Mouse (Mus musculus) thymus, adult 2 months (tissue): Measurements from ENCODE around the gene Susd1. TPM values are rescaled to one million over a fixed set of nuclear protein-coding genes. Genes with fewer than 3 reads are reported as not detected.

Experiments used
- DNase-seq: peaks from one replicate; pipeline ENCODE4 v3.0.0; 2021
- H3K27ac ChIP-seq: fragments of 200-500 bp; 2 replicates; pipeline ENCODE4 v1.5.1; 2012; ENCODE audit warnings: low read length, control low read depth; ENCODE audit not compliant: control insufficient read depth, insufficient read depth
- H3K27me3 ChIP-seq: fragments of 200-500 bp; 2 replicates; pipeline ENCODE4 v1.6.1; 2012; ENCODE audit warnings: mild to moderate bottlenecking, low read length, moderate library complexity, mixed read lengths; ENCODE audit not compliant: control insufficient read depth, insufficient read depth
- H3K36me3 ChIP-seq: fragments of 200-500 bp; 2 replicates; pipeline ENCODE4 v1.6.1; 2012; ENCODE audit warnings: mild to moderate bottlenecking, low read length, moderate library complexity; ENCODE audit not compliant: control insufficient read depth, insufficient read depth
- H3K4me1 ChIP-seq: fragments of 200-500 bp; replicated peaks from 2 replicates; pipeline ENCODE4 v1.6.1; 2012; ENCODE audit warnings: low read length; ENCODE audit not compliant: control insufficient read depth, insufficient read depth
- H3K4me3 ChIP-seq: fragments of 200-500 bp; 2 replicates; pipeline ENCODE4 v1.5.1; 2012; ENCODE audit warnings: mild to moderate bottlenecking, low read length, control low read depth, moderate library complexity; ENCODE audit not compliant: control insufficient read depth, insufficient read depth
- CTCF ChIP-seq: fragments of 200-500 bp; IDR thresholded peaks from 2 replicates; pipeline ENCODE4 v1.5.1; 2012; ENCODE audit warnings: mild to moderate bottlenecking, control low read depth, low read length, moderate library complexity, borderline replicate concordance; ENCODE audit not compliant: control insufficient read depth, poor library complexity, insufficient read depth; ENCODE audit errors: extremely low read depth
- POLR2A ChIP-seq: fragments of 200-500 bp; IDR thresholded peaks from 2 replicates; pipeline ENCODE4 v1.6.1; 2012; ENCODE audit warnings: mild to moderate bottlenecking, low read length, control low read depth, moderate library complexity; ENCODE audit not compliant: control insufficient read depth, poor library complexity, insufficient read depth; ENCODE audit errors: extremely low read depth
- WGBS: fragments of 180-500 bp; shearing (Covaris S2); methylation state at CpG from one replicate; pipeline ENCODE4 v1.1.7; 2018; 5-methylcytosine and 5-hydroxymethylcytosine counted together
- polyA plus RNA-seq: library from polyadenylated mRNA; depleted of rRNA; stranded (reverse); fragments of >200 nt; gene quantifications from 2 replicates; pipeline ENCODE4 v1.2.3, GENCODE M21; 2012

Gene Susd1
- polyA plus RNA-seq, 1 experiment: 22.0 TPM

DNA sequence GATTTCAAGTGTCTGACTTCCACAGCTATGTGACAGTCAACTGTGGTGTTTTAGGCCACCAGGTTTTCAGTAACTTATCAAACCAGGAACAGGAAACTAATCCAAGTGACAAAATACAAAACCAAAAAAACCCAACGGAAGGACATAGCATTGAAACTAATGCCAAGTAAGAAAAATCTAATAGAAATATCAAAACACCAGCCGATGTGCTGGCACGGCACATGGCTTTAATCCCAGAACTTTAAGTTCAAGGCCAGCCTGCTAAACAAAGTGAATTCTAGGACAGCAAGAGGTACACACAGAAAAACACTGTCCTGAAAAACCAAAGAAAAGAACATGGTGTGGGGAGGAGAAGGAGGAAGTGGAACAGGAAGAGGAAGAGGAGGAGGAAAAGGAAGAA lies 83.8 kb downstream of the Susd1 start:
- Histone ChIP-seq H3K27ac (no peak overlapping the region), H3K4me1 (peaks cover 3% of the 10 kb centered on the region; the same call in 1 of the 2 replicates), H3K36me3 (no peaks in the 10 kb centered on the region), H3K27me3 (no peaks in the 10 kb centered on the region), H3K4me3 (no peak overlapping the region)
- 96% methylated on average over 3 of the region's 3 CpGs for WGBS
- DNase-seq: no peak
- no peak for TF ChIP-seq POLR2A
- no peak for TF ChIP-seq CTCF

GRCm38 (mm10) chr4:59351938-59352337 lies 86.5 kb downstream of the Susd1 start:
- Histone ChIP-seq H3K4me3 (no peak overlapping the region), H3K36me3 (no peaks in the 10 kb centered on the region), H3K27me3 (no peaks in the 10 kb centered on the region), H3K27ac (0 out of 2 replicates have a peak overlapping the region, but pooled peaks have one; percentile 33), H3K4me1 (peaks cover 3% of the 10 kb centered on the region; the same call in 1 of the 2 replicates)
- no peak for DNase-seq
- TF ChIP-seq CTCF (no peak), POLR2A (no peak)
- 95% methylated on average over 7 of the region's 7 CpGs for WGBS

GRCm38 (mm10) chr4:59350354-59350753 lies 88.1 kb downstream of the Susd1 start:
- TF ChIP-seq POLR2A (no peak), CTCF (no peak)
- no peak for DNase-seq
- H3K36me3 ChIP-seq: no peaks in the 10 kb centered on the region
- peaks cover 3% of the 10 kb centered on the region; the same call in 1 of the 2 replicates for H3K4me1 ChIP-seq
- H3K4me3 ChIP-seq: no peak overlapping the region
- no peaks in the 10 kb centered on the region for H3K27me3 ChIP-seq
- no peak overlapping the region for H3K27ac ChIP-seq
- WGBS: 98% methylated on average over 2 of the region's 2 CpGs

DNA sequence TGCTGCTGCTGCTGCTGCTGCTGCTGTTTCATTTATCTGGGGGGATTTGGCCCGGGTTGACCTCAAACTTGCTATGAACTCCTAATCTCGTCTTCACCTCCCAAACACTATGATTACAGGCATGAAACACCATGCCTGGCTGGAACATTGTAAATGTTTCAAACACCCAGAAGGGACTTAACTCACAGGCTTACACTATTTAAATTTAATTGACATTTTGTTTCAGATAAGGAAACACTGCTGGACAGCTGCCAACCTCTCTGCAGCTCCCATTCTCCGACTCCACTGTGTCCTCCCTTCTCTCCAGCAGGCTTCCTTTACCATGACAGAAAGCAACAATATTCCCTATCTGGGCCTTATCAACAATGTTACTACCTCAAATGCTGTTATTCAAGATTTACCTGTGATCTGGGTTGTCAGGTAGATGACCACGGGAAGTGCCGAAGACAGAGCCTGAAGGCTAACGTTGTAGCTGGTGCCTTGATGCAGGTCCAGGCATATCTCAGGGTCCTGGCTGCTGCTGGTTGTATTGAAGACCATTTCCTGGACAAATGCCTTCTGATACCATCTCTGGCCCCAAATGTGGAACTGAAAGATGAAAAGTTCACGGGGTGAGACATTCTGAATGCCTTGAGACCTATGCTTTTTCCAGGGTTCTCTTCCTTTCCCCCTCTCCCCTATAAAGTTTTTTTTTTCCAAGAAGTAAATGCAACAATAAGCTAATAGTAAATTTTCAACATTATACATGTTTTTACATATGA lies 88.8 kb downstream of the Susd1 start:
- WGBS: 89% methylated on average over 7 of the region's 7 CpGs
- TF ChIP-seq CTCF (no peak), POLR2A (no peak)
- no peaks in the 10 kb centered on the region for H3K27me3 ChIP-seq
- no peak overlapping the region for H3K27ac ChIP-seq
- H3K4me1 ChIP-seq: peaks cover 3% of the 10 kb centered on the region; the same call in 1 of the 2 replicates
- DNase-seq: no peak
- no peaks in the 10 kb centered on the region for H3K36me3 ChIP-seq
- no peak overlapping the region for H3K4me3 ChIP-seq

DNA sequence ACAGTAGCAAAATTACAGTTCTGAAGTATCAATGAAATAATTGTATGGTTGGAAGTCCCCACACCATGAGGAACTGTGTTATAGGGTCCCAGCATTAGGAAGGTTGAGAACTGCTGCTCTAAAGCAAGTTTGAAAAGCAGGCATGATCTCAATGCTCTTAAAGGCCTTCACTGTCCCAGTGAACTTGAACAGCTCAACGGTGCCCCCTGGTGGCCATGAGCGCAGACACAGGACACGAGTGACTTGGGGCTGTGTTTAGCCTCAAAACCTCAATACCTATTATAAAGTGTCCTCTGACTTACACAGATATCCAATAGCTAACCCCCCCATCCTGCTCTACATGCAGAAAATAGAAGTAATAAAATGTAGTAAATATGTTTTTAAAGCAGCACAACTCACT lies 97.7 kb downstream of the Susd1 start:
- TF ChIP-seq POLR2A (no peak), CTCF (peak; percentile 84)
- H3K36me3 ChIP-seq: no peaks in the 10 kb centered on the region
- peaks cover 32% of the 10 kb centered on the region for H3K4me1 ChIP-seq
- no peaks in the 10 kb centered on the region for H3K27me3 ChIP-seq
- H3K4me3 ChIP-seq: no peak overlapping the region
- no peak overlapping the region for H3K27ac ChIP-seq
- DNase-seq: peak; percentile 92
- 0% methylated on average over 3 of the region's 3 CpGs for WGBS

- peak overlapping the region; percentile 56 for H3K27ac ChIP-seq
- no peak for DNase-seq
- TF ChIP-seq POLR2A (no peak), CTCF (no peak)
- H3K27me3 ChIP-seq: no peaks in the 10 kb centered on the region
- peaks cover 37% of the 10 kb centered on the region for H3K4me1 ChIP-seq
- H3K4me3 ChIP-seq: no peak overlapping the region
- H3K36me3 ChIP-seq: no peaks in the 10 kb centered on the region
- 86% methylated on average over 5 of the region's 5 CpGs for WGBS
Measured at GRCm38 (mm10) chr4:59340046-59340445, 98.4 kb downstream of the Susd1 start.

DNA sequence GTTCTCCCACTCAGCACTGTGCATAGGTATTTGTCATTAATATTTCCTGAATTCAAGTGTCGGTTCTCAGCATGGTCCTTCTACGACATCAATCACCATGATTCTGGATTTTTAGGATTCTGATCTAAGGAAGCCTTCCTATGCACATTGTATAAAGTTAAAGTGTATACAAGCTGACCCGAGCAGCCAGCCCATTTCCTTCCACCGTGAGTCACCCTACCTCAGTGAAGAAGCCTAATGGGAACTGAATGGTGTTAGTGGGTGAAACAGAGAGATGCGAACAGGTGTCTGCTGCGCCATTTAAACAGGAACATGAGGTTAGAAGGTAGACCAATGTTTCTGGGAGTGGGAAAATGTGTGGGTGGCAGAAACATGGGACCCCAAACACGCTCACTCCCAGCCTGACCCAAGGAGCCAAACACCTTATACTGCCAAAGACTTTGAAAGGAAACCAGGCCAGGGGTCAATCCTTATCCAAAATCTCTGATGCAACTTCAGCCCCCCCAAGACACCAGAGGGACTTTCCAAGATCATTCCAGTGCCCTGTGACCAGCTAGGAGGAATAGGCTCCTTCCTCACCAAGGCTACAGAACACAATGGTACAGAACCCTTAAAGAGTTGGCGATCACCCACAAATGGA lies 99.4 kb downstream of the Susd1 start:
- no peaks in the 10 kb centered on the region for H3K36me3 ChIP-seq
- WGBS: 70% methylated on average over 8 of the region's 8 CpGs
- TF ChIP-seq CTCF: no peak
- TF ChIP-seq POLR2A: no peak
- no peak overlapping the region for H3K4me3 ChIP-seq
- no peak for DNase-seq
- H3K27ac ChIP-seq: no peak overlapping the region; the same call in none of the 2 replicates
- H3K4me1 ChIP-seq: peaks cover 44% of the 10 kb centered on the region
- H3K27me3 ChIP-seq: no peaks in the 10 kb centered on the region
